Mouse (Mus musculus) intestine, postnatal 0 days (tissue): Measurements from ENCODE around the gene AC131692.1. TPM values are rescaled to one million over a fixed set of nuclear protein-coding genes. Genes with fewer than 3 reads are reported as not detected.

Experiments used
- ATAC-seq: fragments of 200-750 bp; cut with Nextera tagmentation; 2 replicates; pipeline ENCODE4 v1.8.0; 2017; ENCODE audit warnings: mild to moderate bottlenecking, moderate TSS enrichment, moderate library complexity
- H3K27ac ChIP-seq: fragments of 300-500 bp; sonication (generic); 2 replicates; pipeline ENCODE4 v1.5.1; 2014; ENCODE audit warnings: mild to moderate bottlenecking, low read depth, low read length, moderate library complexity
- H3K27me3 ChIP-seq: fragments of 300-500 bp; sonication (generic); replicated peaks from 2 replicates; pipeline ENCODE4 v1.6.1; 2014; ENCODE audit warnings: low read length, mixed read lengths; ENCODE audit not compliant: control insufficient read depth, insufficient read depth
- H3K36me3 ChIP-seq: fragments of 300-500 bp; sonication (generic); 2 replicates; pipeline ENCODE4 v1.6.1; 2014; ENCODE audit warnings: mild to moderate bottlenecking, moderate library complexity; ENCODE audit not compliant: control insufficient read depth, insufficient read depth
- H3K4me1 ChIP-seq: fragments of 300-500 bp; sonication (generic); replicated peaks from 2 replicates; pipeline ENCODE4 v1.6.1; 2014; ENCODE audit warnings: antibody characterized with exemption, low read length, mixed read lengths; ENCODE audit not compliant: control insufficient read depth, insufficient read depth
- H3K4me2 ChIP-seq: fragments of 300-500 bp; sonication (generic); replicated peaks from 2 replicates; pipeline ENCODE4 v1.6.1; 2014; ENCODE audit warnings: low read depth, mild to moderate bottlenecking, moderate library complexity
- H3K4me3 ChIP-seq: fragments of 300-500 bp; sonication (generic); 2 replicates; pipeline ENCODE4 v1.5.1; 2014; ENCODE audit warnings: low read depth, low read length
- H3K9ac ChIP-seq: fragments of 300-500 bp; sonication (generic); 2 replicates; pipeline ENCODE4 v1.6.1; 2014; ENCODE audit warnings: mild to moderate bottlenecking, low read depth, low read length
- H3K9me3 ChIP-seq: fragments of 300-500 bp; sonication (generic); 2 replicates; pipeline ENCODE4 v1.6.1; 2016; ENCODE audit warnings: mixed run types; ENCODE audit not compliant: control insufficient read depth
- CTCF ChIP-seq: sonication (generic); IDR thresholded peaks from 2 replicates; pipeline ENCODE4 v1.5.1; 2016; ENCODE audit warnings: low read depth, mild to moderate bottlenecking, control low read depth, antibody characterized with exemption, moderate library complexity
- WGBS: fragments of 180-500 bp; shearing (Covaris S2); extraction: QIAGEN DNeasy Blood & Tissue Kit; methylation state at CpG from one replicate; pipeline ENCODE4 v1.1.7; 2014; 5-methylcytosine and 5-hydroxymethylcytosine counted together
- polyA plus RNA-seq: library from polyadenylated mRNA; unstranded; fragments of >200 nt; fragmentation: Nextera tagmentation; extraction: Ambion mirVana; gene quantifications from 2 replicates; pipeline ENCODE4 v1.2.1, GENCODE M21; 2015

The AC131692.1 gene
- polyA plus RNA-seq, 1 experiment from 2014 or later = not detected

DNA sequence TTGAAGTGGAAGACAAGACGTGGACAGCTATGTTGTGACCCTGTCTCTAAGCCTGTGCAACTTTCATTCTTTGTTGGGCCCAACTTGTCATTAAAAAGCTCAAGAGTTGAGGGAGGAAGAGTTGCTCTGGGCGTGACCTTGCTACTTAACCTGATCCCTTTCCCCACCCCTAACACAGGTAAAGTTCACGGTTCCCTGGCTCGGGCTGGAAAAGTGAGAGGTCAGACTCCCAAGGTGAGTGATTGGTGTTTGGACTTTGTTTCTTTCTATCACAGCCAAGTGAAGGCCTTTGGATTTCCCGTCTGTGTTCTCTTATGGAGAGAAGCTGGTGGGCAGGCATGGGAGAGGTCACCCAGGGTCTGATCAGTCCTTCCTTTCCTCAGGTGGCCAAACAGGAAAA, 35.3 kb upstream of the AC131692.1 start:
- Histone ChIP-seq H3K36me3 (peaks cover 19% of the 10 kb centered on the region), H3K9ac (peak overlapping the region; percentile 63), H3K27ac (peak overlapping the region; percentile 51), H3K4me1 (peaks cover 12% of the 10 kb centered on the region; the same call in 1 of the 2 replicates), H3K4me2 (peak overlapping the region; percentile 73), H3K4me3 (peak overlapping the region; percentile 62), H3K27me3 (no peaks in the 10 kb centered on the region), H3K9me3 (no peaks in the 10 kb centered on the region)
- no peak for TF ChIP-seq CTCF
- no peak for ATAC-seq
- WGBS = 35% methylated on average over 5 of the region's 5 CpGs

DNA sequence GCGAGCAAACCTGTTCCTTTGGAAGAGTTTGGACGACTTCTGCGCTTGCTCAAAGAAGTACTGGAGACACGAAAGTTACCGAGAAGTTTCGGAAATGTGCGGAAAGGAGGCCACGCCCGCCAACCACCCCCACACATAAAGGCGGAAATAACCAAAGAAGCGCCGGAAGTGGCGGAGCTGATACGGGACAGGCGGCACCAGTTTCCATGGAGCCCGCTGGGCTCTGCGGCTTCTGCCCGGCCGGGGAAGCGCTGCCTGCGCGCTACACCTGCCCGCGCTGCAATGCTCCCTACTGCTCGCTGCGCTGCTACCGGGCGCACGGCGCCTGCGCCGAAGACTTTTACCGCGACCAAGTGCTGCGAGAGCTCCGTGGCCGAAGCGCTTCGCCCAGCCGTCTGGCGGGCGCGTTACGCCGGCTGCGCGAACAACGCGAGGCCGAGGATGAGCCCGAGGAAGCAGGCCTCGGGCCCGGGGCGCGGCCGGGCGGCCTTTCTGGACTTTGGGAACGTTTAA, 33.1 kb upstream of the AC131692.1 start, which contains the start of gene Znhit2:
TSS of gene Znhit2 (plus strand) at position 172 of the 513 bp plus-strand sequence.
- Histone ChIP-seq H3K27me3 (no peaks in the 10 kb centered on the region), H3K4me3 (peak within 1 kb of the TSS; percentile 79), H3K9ac (peak within 1 kb of the TSS; percentile 95), H3K4me2 (peak within 1 kb of the TSS; percentile 96), H3K36me3 (0 out of 2 replicates have a peak, but pooled peaks cover 3% of the 10 kb centered on the region), H3K4me1 (peaks cover 12% of the 10 kb centered on the region; the same call in 1 of the 2 replicates), H3K27ac (peak within 1 kb of the TSS; percentile 94), H3K9me3 (no peaks in the 10 kb centered on the region)
- peak; percentile 66 for ATAC-seq
- peak; percentile 36 for TF ChIP-seq CTCF
- under 1% methylated on average over 58 of the region's 58 CpGs for WGBS

DNA sequence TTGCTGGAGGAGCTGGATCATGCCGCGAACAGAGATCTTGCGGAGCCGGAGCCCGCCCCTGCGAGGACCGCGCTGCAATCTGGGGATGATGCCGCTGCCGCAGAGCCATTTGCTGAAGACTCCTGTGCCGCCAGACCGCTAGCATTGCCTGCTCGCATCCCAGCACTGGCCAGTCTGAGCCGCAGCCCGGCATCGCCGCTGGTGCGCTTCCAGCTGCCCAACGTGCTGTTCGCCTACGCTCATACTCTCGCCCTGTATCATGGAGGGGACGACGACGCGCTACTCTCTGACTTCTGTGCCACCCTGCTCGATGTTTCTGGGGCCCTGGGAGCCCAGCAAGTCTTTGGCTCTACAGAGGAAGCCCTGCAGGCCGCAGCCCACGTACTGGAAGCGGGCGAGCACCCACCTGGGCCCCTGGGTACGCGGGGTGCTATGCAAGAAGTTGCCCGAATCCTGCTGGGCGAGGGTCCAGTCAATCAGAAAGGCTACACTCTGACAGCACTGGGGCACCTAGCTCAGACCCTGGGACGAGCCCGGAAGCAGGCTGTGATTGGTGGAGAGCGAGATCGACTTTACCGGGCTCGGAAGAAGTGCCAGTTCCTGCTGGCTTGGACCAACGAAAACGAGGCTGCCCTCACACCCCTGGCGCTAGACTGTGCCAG, 32.4 kb upstream of the AC131692.1 start:
- H3K9me3 ChIP-seq = no peaks in the 10 kb centered on the region
- peaks cover 9% of the 10 kb centered on the region; the same call in 1 of the 2 replicates for H3K4me1 ChIP-seq
- peak overlapping the region; percentile 94 for H3K27ac ChIP-seq
- under 1% methylated on average over 44 of the region's 44 CpGs for WGBS
- H3K9ac ChIP-seq = peak overlapping the region; percentile 95
- no peak for TF ChIP-seq CTCF
- no peak for ATAC-seq
- no peaks in the 10 kb centered on the region for H3K27me3 ChIP-seq
- H3K4me2 ChIP-seq = peak overlapping the region; percentile 96
- peak overlapping the region; percentile 79 for H3K4me3 ChIP-seq
- H3K36me3 ChIP-seq = 0 out of 2 replicates have a peak, but pooled peaks cover 3% of the 10 kb centered on the region

DNA sequence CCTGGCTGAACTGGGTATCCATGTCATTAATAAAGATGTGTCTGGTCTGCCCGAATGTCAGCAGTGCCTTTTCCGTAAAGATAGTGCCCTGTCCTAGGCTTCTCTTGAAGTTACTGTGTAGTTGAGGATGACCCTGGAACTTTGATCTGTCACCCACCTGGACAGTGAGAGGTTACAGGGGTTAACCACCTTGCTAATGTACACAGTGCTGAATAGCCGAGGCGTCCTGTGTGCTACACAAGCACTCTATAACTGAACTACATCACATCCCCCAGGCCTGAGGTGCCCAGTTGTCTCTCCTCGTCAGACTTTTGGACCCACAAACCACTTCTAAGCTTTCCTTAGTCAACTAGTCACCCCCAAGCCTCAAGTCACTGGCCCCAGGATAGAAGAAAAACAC, 31.8 kb upstream of the AC131692.1 start:
- peak overlapping the region; percentile 79 for H3K4me3 ChIP-seq
- no peak for ATAC-seq
- WGBS = 30% methylated on average over 5 of the region's 5 CpGs

DNA sequence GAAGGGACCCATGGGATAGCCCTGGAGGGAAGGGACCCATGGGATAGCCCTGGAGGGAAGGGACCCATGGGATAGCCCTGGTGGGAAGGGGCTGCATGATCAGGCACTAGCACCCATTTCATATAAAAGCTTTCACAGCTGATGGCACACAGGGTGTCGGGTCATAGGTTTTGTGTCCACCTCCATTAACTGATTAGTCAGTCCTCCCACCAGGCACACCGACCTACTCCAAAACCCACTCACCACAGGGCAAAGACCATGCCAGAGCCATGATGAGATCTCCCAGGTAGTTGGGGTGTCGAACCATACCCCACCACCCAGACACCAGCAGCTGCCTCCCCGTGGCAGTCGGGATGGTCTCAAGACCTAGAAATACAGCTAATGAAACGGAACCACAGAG, 31.1 kb upstream of the AC131692.1 start:
- Histone ChIP-seq H3K36me3 (0 out of 2 replicates have a peak, but pooled peaks cover 3% of the 10 kb centered on the region), H3K27ac (no peak overlapping the region), H3K4me3 (no peak overlapping the region), H3K4me1 (0 out of 2 replicates have a peak, but pooled peaks cover 8% of the 10 kb centered on the region), H3K27me3 (no peaks in the 10 kb centered on the region), H3K4me2 (0 out of 2 replicates have a peak overlapping the region, but pooled peaks have one; percentile 96), H3K9me3 (no peaks in the 10 kb centered on the region), H3K9ac (no peak overlapping the region)
- no peak for TF ChIP-seq CTCF
- WGBS = 92% methylated on average over 6 of the region's 6 CpGs
- ATAC-seq = no peak

More for the DNA sequence above, 31.8 kb upstream of the AC131692.1 start:
- H3K4me2 ChIP-seq = peak overlapping the region; percentile 96
- 0 out of 2 replicates have a peak, but pooled peaks cover 3% of the 10 kb centered on the region for H3K36me3 ChIP-seq
- no peak for TF ChIP-seq CTCF
- H3K4me1 ChIP-seq = 0 out of 2 replicates have a peak, but pooled peaks cover 8% of the 10 kb centered on the region
- peak overlapping the region; percentile 94; the same call in 1 of the 2 replicates for H3K27ac ChIP-seq
- H3K9ac ChIP-seq = peak overlapping the region; percentile 95
- no peaks in the 10 kb centered on the region for H3K27me3 ChIP-seq
- no peaks in the 10 kb centered on the region for H3K9me3 ChIP-seq

DNA sequence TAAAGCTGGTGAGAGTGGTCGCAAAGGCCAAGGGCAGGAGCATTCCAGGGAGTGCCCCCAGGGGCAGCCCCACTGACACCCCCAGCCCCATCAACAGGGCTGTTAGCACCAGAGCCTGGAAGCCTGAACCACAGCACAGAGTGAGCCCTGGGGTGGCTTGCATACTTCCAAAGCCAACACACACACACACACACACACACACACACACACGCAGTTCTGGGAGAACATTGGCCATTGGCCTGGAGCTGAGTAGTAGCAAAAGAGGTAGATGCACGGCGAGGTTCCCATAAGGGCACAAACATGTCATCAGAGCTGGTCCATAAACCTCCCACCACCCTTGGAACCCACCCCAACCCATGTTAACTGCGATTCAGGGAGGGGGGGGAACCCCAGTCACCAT, 27.6 kb upstream of the AC131692.1 start:
- peaks cover 28% of the 10 kb centered on the region for H3K36me3 ChIP-seq
- peak overlapping the region; percentile 94 for H3K4me2 ChIP-seq
- no peak for TF ChIP-seq CTCF
- H3K9me3 ChIP-seq = no peaks in the 10 kb centered on the region
- no peaks in the 10 kb centered on the region for H3K27me3 ChIP-seq
- H3K4me3 ChIP-seq = peak overlapping the region; percentile 50
- WGBS = 15% methylated on average over 5 of the region's 5 CpGs
- H3K9ac ChIP-seq = no peak overlapping the region
- ATAC-seq = no peak
- no peak overlapping the region for H3K27ac ChIP-seq
- 0 out of 2 replicates have a peak, but pooled peaks cover 8% of the 10 kb centered on the region for H3K4me1 ChIP-seq
